Mouse (Mus musculus) lung, postnatal 0 days (tissue): ENCODE data around the gene Edc4. TPM values are rescaled to one million over a fixed set of nuclear protein-coding genes. Genes with fewer than 3 reads are reported as not detected.

Source experiments
- ATAC-seq: fragments of 200-750 bp; cut with Nextera tagmentation; 2 replicates; pipeline ENCODE4 v1.8.0; 2017; ENCODE audit warnings: moderate library complexity
- DNase-seq: peaks from one replicate; pipeline ENCODE4 v3.0.0-alpha.2; 2016; ENCODE audit warnings: low spot score
- H3K27ac ChIP-seq: fragments of 300-500 bp; sonication (generic); 2 replicates; pipeline ENCODE4 v1.5.1; 2014; ENCODE audit warnings: antibody characterized with exemption, mild to moderate bottlenecking, low read length, mixed read lengths
- H3K27me3 ChIP-seq: fragments of 300-500 bp; sonication (generic); replicated peaks from 2 replicates; pipeline ENCODE4 v1.6.1; 2014; ENCODE audit warnings: low read length, mixed read lengths; ENCODE audit not compliant: insufficient read depth
- H3K36me3 ChIP-seq: fragments of 300-500 bp; sonication (generic); 2 replicates; pipeline ENCODE4 v1.6.1; 2014; ENCODE audit warnings: low read length, mixed read lengths; ENCODE audit not compliant: insufficient read depth
- H3K4me1 ChIP-seq: fragments of 300-500 bp; sonication (generic); 2 replicates; pipeline ENCODE4 v1.6.1; 2014; ENCODE audit warnings: antibody characterized with exemption, low read depth, low read length, mixed read lengths; ENCODE audit not compliant: insufficient read depth
- H3K4me2 ChIP-seq: fragments of 300-500 bp; sonication (generic); replicated peaks from 2 replicates; pipeline ENCODE4 v1.6.1; 2014; ENCODE audit warnings: low read depth, mild to moderate bottlenecking, low read length, moderate library complexity, mixed read lengths
- H3K4me3 ChIP-seq: fragments of 300-500 bp; sonication (generic); 2 replicates; pipeline ENCODE4 v1.5.1; 2014; ENCODE audit warnings: low read depth, low read length
- H3K9ac ChIP-seq: fragments of 300-500 bp; sonication (generic); replicated peaks from 2 replicates; pipeline ENCODE4 v1.6.1; 2014; ENCODE audit warnings: low read depth, mild to moderate bottlenecking
- H3K9me3 ChIP-seq: fragments of 300-500 bp; sonication (generic); 2 replicates; pipeline ENCODE4 v1.6.1; 2016; ENCODE audit warnings: low read length, mixed read lengths
- CTCF ChIP-seq: IDR thresholded peaks from 2 replicates; pipeline ENCODE4 v1.5.1; 2016; ENCODE audit warnings: antibody characterized with exemption, mild to moderate bottlenecking
- EP300 ChIP-seq: IDR thresholded peaks from 2 replicates; pipeline ENCODE4 v1.6.1; 2016; ENCODE audit warnings: antibody characterized with exemption, mild to moderate bottlenecking, control low read depth
- WGBS: fragments of 180-500 bp; shearing (Covaris S2); extraction: QIAGEN DNeasy Blood & Tissue Kit; methylation state at CpG from one replicate; pipeline ENCODE4 v1.1.7; 2014; 5-methylcytosine and 5-hydroxymethylcytosine counted together
- polyA plus RNA-seq: library from polyadenylated mRNA; unstranded; fragments of >200 nt; fragmentation: Nextera tagmentation; extraction: Ambion mirVana; gene quantifications from 2 replicates; pipeline ENCODE4 v1.2.1, GENCODE M21; 2015

Gene Edc4
- polyA plus RNA-seq, 1 experiment from 2014 or later: 17.4 TPM

- no peak for ATAC-seq
- H3K4me2 ChIP-seq: no peak overlapping the region
- no peak for TF ChIP-seq CTCF
- TF ChIP-seq EP300: no peak
- no peaks in the 10 kb centered on the region for H3K4me1 ChIP-seq
- 61% methylated on average over 3 of the region's 3 CpGs for WGBS
- H3K4me3 ChIP-seq: no peak overlapping the region
- H3K27me3 ChIP-seq: no peaks in the 10 kb centered on the region
- no peaks in the 10 kb centered on the region for H3K9me3 ChIP-seq
- DNase-seq: no peak
- no peak overlapping the region for H3K9ac ChIP-seq
- H3K27ac ChIP-seq: no peak overlapping the region
- peaks cover 2% of the 10 kb centered on the region; the same call in 1 of the 2 replicates for H3K36me3 ChIP-seq
Observed at GRCm38 (mm10) chr8:105925123-105925522, 44.4 kb downstream of the Edc4 start.

DNA sequence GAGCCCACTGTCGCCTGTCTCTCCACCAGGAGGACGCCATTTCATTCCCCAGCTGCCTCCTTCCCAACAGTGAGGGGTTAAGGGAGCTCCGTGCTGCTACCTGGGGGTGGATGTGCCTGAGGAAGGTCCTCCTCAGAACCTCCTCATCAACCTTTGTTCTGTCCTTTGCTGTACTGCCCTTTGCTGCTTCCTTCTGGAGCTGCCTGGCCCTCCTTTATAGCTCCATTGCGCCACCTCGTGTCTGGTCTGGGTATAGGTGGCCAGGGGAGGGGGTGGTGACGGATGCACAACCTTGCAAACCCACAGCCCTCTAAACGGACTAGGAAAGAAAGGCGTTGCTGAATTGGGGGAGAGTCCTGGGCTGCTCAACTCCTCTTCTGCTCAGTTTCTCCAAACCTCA lies 49.9 kb downstream of the Edc4 start:
- peaks cover 10% of the 10 kb centered on the region; the same call in 1 of the 2 replicates for H3K36me3 ChIP-seq
- 19% methylated on average over 8 of the region's 8 CpGs for WGBS
- H3K27ac ChIP-seq: no peak overlapping the region
- TF ChIP-seq EP300 (no peak), CTCF (peak; percentile 96)
- H3K4me2 ChIP-seq: no peak overlapping the region
- ATAC-seq: peak; percentile 64; the same call in 1 of the 2 replicates
- H3K4me3 ChIP-seq: no peak overlapping the region
- H3K4me1 ChIP-seq: no peaks in the 10 kb centered on the region
- no peaks in the 10 kb centered on the region for H3K27me3 ChIP-seq
- peak; percentile 75 for DNase-seq
- H3K9me3 ChIP-seq: no peaks in the 10 kb centered on the region
- H3K9ac ChIP-seq: no peak overlapping the region

DNA sequence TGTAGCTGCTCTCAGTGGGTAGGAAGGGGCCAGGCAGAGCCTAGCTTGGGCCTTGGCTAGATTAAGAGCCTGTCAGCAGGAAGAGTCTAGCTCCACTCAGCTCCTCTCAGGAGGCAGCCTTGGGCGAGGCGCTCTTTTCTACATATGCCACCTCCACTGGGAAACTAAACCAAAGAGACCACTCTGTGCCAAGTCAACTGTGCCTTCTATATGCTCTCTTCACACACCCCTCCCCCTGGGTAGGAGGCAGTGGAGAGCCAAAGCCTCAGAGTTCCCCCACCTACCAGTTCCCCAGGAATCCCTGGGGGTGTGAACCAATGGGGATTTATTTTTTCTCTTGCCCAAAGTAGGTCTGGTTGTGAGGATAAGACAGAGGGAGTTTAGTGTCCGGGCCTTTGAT lies 50.6 kb downstream of the Edc4 start:
- H3K27ac ChIP-seq: no peak overlapping the region
- TF ChIP-seq EP300 (no peak), CTCF (no peak)
- DNase-seq (no peak), ATAC-seq (no peak)
- H3K4me2 ChIP-seq: no peak overlapping the region
- no peak overlapping the region for H3K4me3 ChIP-seq
- WGBS: 90% methylated on average over 3 of the region's 3 CpGs
- H3K9ac ChIP-seq: no peak overlapping the region
- H3K27me3 ChIP-seq: no peaks in the 10 kb centered on the region
- H3K9me3 ChIP-seq: no peaks in the 10 kb centered on the region
- H3K4me1 ChIP-seq: no peaks in the 10 kb centered on the region; the same call in 1 of the 2 replicates
- H3K36me3 ChIP-seq: peaks cover 10% of the 10 kb centered on the region; the same call in 1 of the 2 replicates

- no peak overlapping the region for H3K9ac ChIP-seq
- H3K27ac ChIP-seq: no peak overlapping the region
- DNase-seq (no peak), ATAC-seq (no peak)
- no peak overlapping the region for H3K4me3 ChIP-seq
- no peaks in the 10 kb centered on the region for H3K9me3 ChIP-seq
- H3K4me1 ChIP-seq: peaks cover 5% of the 10 kb centered on the region; the same call in 1 of the 2 replicates
- no peak overlapping the region for H3K4me2 ChIP-seq
- no peaks in the 10 kb centered on the region for H3K27me3 ChIP-seq
- H3K36me3 ChIP-seq: peaks cover 10% of the 10 kb centered on the region; the same call in 1 of the 2 replicates
- 88% methylated on average over 11 of the region's 11 CpGs for WGBS
- no peak for TF ChIP-seq EP300
Observed at GRCm38 (mm10) chr8:105932525-105932924, 51.8 kb downstream of the Edc4 start.

DNA sequence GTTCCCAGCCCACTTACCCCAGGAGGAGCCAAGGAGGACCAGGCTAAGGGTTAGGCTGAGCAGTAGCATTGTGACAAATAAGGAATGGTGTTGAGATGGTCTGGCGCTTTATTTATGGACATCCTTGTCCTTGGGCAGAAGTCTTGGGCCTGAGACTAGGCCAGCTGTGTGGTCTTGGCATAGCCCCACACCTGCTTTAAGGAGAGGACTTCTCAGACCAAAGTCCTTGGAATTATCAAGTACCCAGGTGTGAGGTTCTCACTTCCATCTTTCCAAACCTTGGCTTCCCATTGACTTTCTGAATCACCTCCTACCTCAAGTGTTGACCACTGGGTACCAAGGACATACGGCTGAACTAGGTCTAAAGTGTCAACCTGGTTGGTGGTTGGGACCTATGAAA lies 53.1 kb downstream of the Edc4 start, which contains the start of gene Ctrl:
Ctrl (minus strand) TSS at position 101 of the 400 bp plus-strand sequence.
- no peak within 1 kb of the TSS for H3K4me2 ChIP-seq
- DNase-seq (no peak), ATAC-seq (no peak)
- H3K4me1 ChIP-seq: peaks cover 5% of the 10 kb centered on the region; the same call in 1 of the 2 replicates
- TF ChIP-seq CTCF: no peak
- no peak for TF ChIP-seq EP300
- no peak within 1 kb of the TSS for H3K9ac ChIP-seq
- H3K9me3 ChIP-seq: no peaks in the 10 kb centered on the region
- peaks cover 10% of the 10 kb centered on the region; the same call in 1 of the 2 replicates for H3K36me3 ChIP-seq
- no peaks in the 10 kb centered on the region for H3K27me3 ChIP-seq
- H3K4me3 ChIP-seq: no peak within 1 kb of the TSS
- no peak within 1 kb of the TSS for H3K27ac ChIP-seq
- WGBS: 92% methylated on average over 2 of the region's 2 CpGs

DNA sequence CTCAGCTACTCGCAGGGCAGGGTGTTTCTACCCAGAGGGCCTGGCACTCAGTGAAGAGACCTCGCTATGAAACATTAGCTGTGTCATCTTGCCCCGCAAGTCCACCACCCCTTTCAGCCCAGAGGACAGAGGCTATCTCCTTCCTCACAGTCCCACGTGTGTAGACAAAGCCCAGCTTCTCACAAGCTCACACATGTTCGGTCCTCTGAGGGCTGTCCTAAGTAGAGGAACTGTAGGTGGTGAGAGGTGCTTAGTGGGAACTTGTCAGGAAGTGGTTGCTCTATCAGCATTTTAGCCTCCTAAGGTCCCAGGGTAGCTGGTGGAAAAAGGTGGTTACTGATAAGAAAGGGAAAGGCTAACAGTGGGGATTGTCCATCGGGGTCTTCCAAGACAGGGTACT lies 54.4 kb downstream of the Edc4 start:
- no peak overlapping the region for H3K4me2 ChIP-seq

More for the DNA sequence above, 54.4 kb downstream of the Edc4 start:
- H3K27ac ChIP-seq: no peak overlapping the region
- H3K4me1 ChIP-seq: peaks cover 5% of the 10 kb centered on the region; the same call in 1 of the 2 replicates
- ATAC-seq (no peak), DNase-seq (no peak)
- 68% methylated on average over 6 of the region's 6 CpGs for WGBS
- H3K9ac ChIP-seq: no peak overlapping the region
- H3K4me3 ChIP-seq: no peak overlapping the region
- H3K9me3 ChIP-seq: no peaks in the 10 kb centered on the region
- no peaks in the 10 kb centered on the region for H3K27me3 ChIP-seq
- peaks cover 8% of the 10 kb centered on the region; the same call in 1 of the 2 replicates for H3K36me3 ChIP-seq
- TF ChIP-seq CTCF: no peak
- no peak for TF ChIP-seq EP300
